Mouse (Mus musculus): ENCODE data around the gene Sfrp5. TPM values are rescaled to one million over a fixed set of nuclear protein-coding genes. Genes with fewer than 3 reads are reported as not detected.
A peak's percentile ranks its signal among the peaks of the same experiment; 100 is the strongest.

Sfrp5 gene
- total RNA-seq, 2 experiments from 2014 or later = 5.1 to 5.3 TPM

- no peak for DNase-seq
- intact Hi-C loops (cut with DNase I) = no loop called here
Measured at GRCm38 (mm10) chr19:42202467-42202866, 415 bp upstream of the Sfrp5 start.

GRCm38 (mm10) chr19:42198026-42198425, 4.0 kb downstream of the Sfrp5 start:
- intact Hi-C loops (cut with DNase I) = no loop called here
- no peak for DNase-seq

- no peak for DNase-seq
- intact Hi-C loops (cut with DNase I) = no loop called here
Measured at GRCm38 (mm10) chr19:42197066-42197465, 5.0 kb downstream of the Sfrp5 start.

- DNase-seq = no peak
- intact Hi-C loops (cut with DNase I) = no loop called here
Measured at GRCm38 (mm10) chr19:42196378-42196777, 5.7 kb downstream of the Sfrp5 start.

- DNase-seq = no peak
- intact Hi-C loops (cut with DNase I) = no loop called here
Measured at GRCm38 (mm10) chr19:42193311-42193710, 8.7 kb downstream of the Sfrp5 start.

- intact Hi-C loops (cut with DNase I) = loop anchor here (1.0 kb wide), 1 partner anchor 82 kb away; no protein-coding TSS in a partner anchor
- DNase-seq = peak; percentile 57 to 61
Measured at GRCm38 (mm10) chr19:42190494-42190893, 11.6 kb downstream of the Sfrp5 start.

- intact Hi-C loops (cut with DNase I) = loop anchor here (1.0 kb wide), 1 partner anchor 83 kb away; no protein-coding TSS in a partner anchor
- DNase-seq = no peak
Measured at GRCm38 (mm10) chr19:42189735-42190134, 12.3 kb downstream of the Sfrp5 start.

GRCm38 (mm10) chr19:42182673-42183072, 19.4 kb downstream of the Sfrp5 start:
- intact Hi-C loops (cut with DNase I) = no loop called here
- no peak for DNase-seq

- no peak for DNase-seq
- intact Hi-C loops (cut with DNase I) = no loop called here
Measured at GRCm38 (mm10) chr19:42179356-42179755, 22.7 kb downstream of the Sfrp5 start.

- DNase-seq = no peak
- intact Hi-C loops (cut with DNase I) = no loop called here
Measured at GRCm38 (mm10) chr19:42177461-42177860, 24.6 kb downstream of the Sfrp5 start.

GRCm38 (mm10) chr19:42176841-42177240, 25.2 kb downstream of the Sfrp5 start:
- intact Hi-C loops (cut with DNase I) = no loop called here
- no peak for DNase-seq

GRCm38 (mm10) chr19:42170025-42170969, 31.8 kb downstream of the Sfrp5 start:
- intact Hi-C loops (cut with DNase I) = no loop called here

GRCm38 (mm10) chr19:42169322-42169975, 32.6 kb downstream of the Sfrp5 start:
- intact Hi-C loops (cut with DNase I) = loop anchor here (5.0 kb wide), 3 partner anchors 37 to 132 kb away; partner anchors contain the start of genes Ankrd2 and Pi4k2a

More at GRCm38 (mm10) chr19:42170025-42170969, 31.8 kb downstream of the Sfrp5 start:
- peak; percentile 89 to 92 for DNase-seq

GRCm38 (mm10) chr19:42167489-42167888, 34.6 kb downstream of the Sfrp5 start:
- intact Hi-C loops (cut with DNase I) = loop anchor here (5.0 kb wide), 3 partner anchors 35 to 130 kb away; partner anchors contain the start of genes Ankrd2 and Pi4k2a
- no peak for DNase-seq

More at GRCm38 (mm10) chr19:42169322-42169975, 32.6 kb downstream of the Sfrp5 start:
- DNase-seq = no peak

GRCm38 (mm10) chr19:42166766-42167165, 35.3 kb downstream of the Sfrp5 start:
- intact Hi-C loops (cut with DNase I) = loop anchor here (1.0 to 5.0 kb wide), 4 partner anchors 22 to 129 kb away; partner anchors contain the start of genes Ankrd2 and Pi4k2a

GRCm38 (mm10) chr19:42166130-42166529, 35.9 kb downstream of the Sfrp5 start:
- intact Hi-C loops (cut with DNase I) = loop anchor here (1.0 to 5.0 kb wide), 4 partner anchors 22 to 129 kb away; partner anchors contain the start of genes Ankrd2 and Pi4k2a

More at GRCm38 (mm10) chr19:42166766-42167165, 35.3 kb downstream of the Sfrp5 start:
- no peak for DNase-seq

GRCm38 (mm10) chr19:42164188-42164587, 37.9 kb downstream of the Sfrp5 start:
- intact Hi-C loops (cut with DNase I) = no loop called here
- no peak for DNase-seq

More at GRCm38 (mm10) chr19:42166130-42166529, 35.9 kb downstream of the Sfrp5 start:
- peak; percentile 88 to 96 for DNase-seq

GRCm38 (mm10) chr19:42163764-42164163, 38.3 kb downstream of the Sfrp5 start, which contains the start of gene Zfyve27:
TSS of gene Zfyve27 (plus strand) at chr19:42163951.
- DNase-seq = no peak
- intact Hi-C loops (cut with DNase I) = no loop called here

GRCm38 (mm10) chr19:42158246-42159017, 43.6 kb downstream of the Sfrp5 start:
- no peak for DNase-seq
- intact Hi-C loops (cut with DNase I) = no loop called here

All from heart, postnatal 36 days (tissue).